Mouse (Mus musculus): ENCODE results near the gene Setdb2. TPM values are rescaled to one million over a fixed set of nuclear protein-coding genes. Genes with fewer than 3 reads are reported as not detected.

Gene Setdb2
- total and polyA plus RNA-seq, 3 experiments = 6.8 to 53.7 (median 31.5) TPM

DNA sequence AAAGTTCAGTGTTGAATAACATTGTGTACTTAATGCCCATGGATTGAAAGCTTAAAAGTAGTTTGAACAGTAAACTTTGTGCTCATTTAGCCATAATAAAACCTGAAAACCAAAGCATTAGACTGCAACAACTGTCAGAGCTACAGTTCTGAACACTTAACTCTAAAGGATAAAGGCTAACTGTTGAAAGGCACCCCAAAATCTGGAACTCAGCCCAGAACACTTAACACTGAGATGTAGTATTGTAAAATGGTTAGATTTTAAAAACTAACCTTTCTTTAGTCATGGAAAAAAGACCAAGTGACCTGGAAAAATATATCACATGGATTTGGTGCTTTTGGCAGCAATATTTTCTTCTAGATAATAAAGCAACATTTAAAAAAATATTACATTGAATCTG is 7.3 kb upstream of the Setdb2 start:
- Histone ChIP-seq H3K27me3 (ENCODE audit: insufficient read depth, low read length) (no peaks in the 10 kb centered on the region), H3K4me1 (ENCODE audit: insufficient read depth, low read depth, low read length) (no peaks in the 10 kb centered on the region), H3K36me3 (replicated peaks) (peaks cover 22% of the 10 kb centered on the region), H3K4me3 (ENCODE audit: low read depth, low read length) (no peak overlapping the region), H3K9me3 (replicated peaks) (peaks cover 5% of the 10 kb centered on the region)
- TF ChIP-seq GATA1 (IDR thresholded peaks at IDR 0.05; ENCODE audit: borderline replicate concordance, low read length) (no peak), GATA2 (IDR thresholded peaks at IDR 0.05; ENCODE audit: borderline replicate concordance, low read depth, low read length) (no peak), TAL1 (conservative IDR thresholded peaks at IDR 0.05; ENCODE audit: low read depth, low read length) (no peak), POLR2AphosphoS5 (IDR thresholded peaks at IDR 0.05; ENCODE audit: insufficient replicate concordance, low read depth, low read length) (no peak), CTCF (IDR thresholded peaks at IDR 0.05; ENCODE audit: low read depth, low read length) (no peak)
- ATAC-seq (ENCODE audit: extremely low read depth, insufficient number of reproducible peaks, low FRiP score, poor library complexity, severe bottlenecking) = no peak
- no peak for DNase-seq (ENCODE audit: low spot score)

DNA sequence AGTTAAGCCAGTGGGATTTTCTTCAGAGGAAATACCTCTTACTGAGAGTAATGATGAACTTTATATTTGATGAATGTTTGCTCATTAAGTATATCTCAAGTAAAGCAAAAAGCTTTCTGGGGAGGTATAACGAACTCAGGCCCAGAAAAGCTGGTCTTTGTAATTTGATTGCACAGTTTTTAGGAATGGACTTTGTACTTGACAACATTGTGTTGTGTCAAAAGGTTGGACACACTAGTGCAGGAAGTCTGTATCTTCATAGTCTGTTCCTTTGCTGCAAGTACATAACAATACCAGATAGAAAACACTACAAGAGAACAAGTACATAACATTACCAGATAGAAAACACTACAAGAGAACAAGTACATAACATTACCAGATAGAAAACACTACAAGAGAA is 4.7 kb upstream of the Setdb2 start:
- H3K9me3 ChIP-seq (replicated peaks) = peaks cover 5% of the 10 kb centered on the region
- peaks cover 4% of the 10 kb centered on the region; the same call in 1 of the 2 replicates for H3K4me1 ChIP-seq (ENCODE audit: insufficient read depth, low read depth, low read length)
- ATAC-seq (ENCODE audit: extremely low read depth, insufficient number of reproducible peaks, low FRiP score, poor library complexity, severe bottlenecking) (no peak), DNase-seq (ENCODE audit: low spot score) (no peak)
- peaks cover 22% of the 10 kb centered on the region for H3K36me3 ChIP-seq (replicated peaks)
- TF ChIP-seq POLR2AphosphoS5 (IDR thresholded peaks at IDR 0.05; ENCODE audit: insufficient replicate concordance, low read depth, low read length) (no peak), GATA1 (IDR thresholded peaks at IDR 0.05; ENCODE audit: borderline replicate concordance, low read length) (no peak), CTCF (IDR thresholded peaks at IDR 0.05; ENCODE audit: low read depth, low read length) (no peak), GATA2 (IDR thresholded peaks at IDR 0.05; ENCODE audit: borderline replicate concordance, low read depth, low read length) (no peak), TAL1 (conservative IDR thresholded peaks at IDR 0.05; ENCODE audit: low read depth, low read length) (no peak)
- H3K4me3 ChIP-seq (ENCODE audit: low read depth, low read length) = no peak overlapping the region
- no peaks in the 10 kb centered on the region for H3K27me3 ChIP-seq (ENCODE audit: insufficient read depth, low read length)

DNA sequence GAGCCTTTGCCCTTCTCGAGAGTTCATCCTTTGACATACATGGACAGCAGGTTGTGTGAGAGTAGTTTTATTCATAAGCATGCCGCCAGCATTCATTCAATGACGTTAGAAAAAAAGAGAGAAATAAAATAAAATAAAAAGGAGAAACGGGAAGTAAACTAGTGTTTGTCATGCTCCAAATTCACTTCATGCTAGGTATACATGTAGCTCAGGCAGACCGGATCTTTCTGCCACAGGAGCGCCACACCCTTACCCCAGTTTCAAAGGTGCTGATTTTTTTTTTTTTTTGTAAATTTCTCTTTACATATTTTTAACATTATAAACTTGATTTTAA is 755 bp upstream of the Setdb2 start:
- peak overlapping the region; percentile 86 for H3K4me3 ChIP-seq (ENCODE audit: low read depth, low read length)
- DNase-seq (ENCODE audit: low spot score) (peak; percentile 9), ATAC-seq (ENCODE audit: extremely low read depth, insufficient number of reproducible peaks, low FRiP score, poor library complexity, severe bottlenecking) (no peak)
- no peaks in the 10 kb centered on the region for H3K27me3 ChIP-seq (ENCODE audit: insufficient read depth, low read length)
- TF ChIP-seq POLR2AphosphoS5 (IDR thresholded peaks at IDR 0.05; ENCODE audit: insufficient replicate concordance, low read depth, low read length) (no peak), GATA2 (IDR thresholded peaks at IDR 0.05; ENCODE audit: borderline replicate concordance, low read depth, low read length) (no peak), TAL1 (conservative IDR thresholded peaks at IDR 0.05; ENCODE audit: low read depth, low read length) (no peak), CTCF (IDR thresholded peaks at IDR 0.05; ENCODE audit: low read depth, low read length) (no peak), GATA1 (IDR thresholded peaks at IDR 0.05; ENCODE audit: borderline replicate concordance, low read length) (no peak)
- H3K36me3 ChIP-seq (replicated peaks) = peaks cover 11% of the 10 kb centered on the region
- peaks cover 16% of the 10 kb centered on the region for H3K4me1 ChIP-seq (ENCODE audit: insufficient read depth, low read depth, low read length)
- H3K9me3 ChIP-seq (replicated peaks) = no peaks in the 10 kb centered on the region

DNA sequence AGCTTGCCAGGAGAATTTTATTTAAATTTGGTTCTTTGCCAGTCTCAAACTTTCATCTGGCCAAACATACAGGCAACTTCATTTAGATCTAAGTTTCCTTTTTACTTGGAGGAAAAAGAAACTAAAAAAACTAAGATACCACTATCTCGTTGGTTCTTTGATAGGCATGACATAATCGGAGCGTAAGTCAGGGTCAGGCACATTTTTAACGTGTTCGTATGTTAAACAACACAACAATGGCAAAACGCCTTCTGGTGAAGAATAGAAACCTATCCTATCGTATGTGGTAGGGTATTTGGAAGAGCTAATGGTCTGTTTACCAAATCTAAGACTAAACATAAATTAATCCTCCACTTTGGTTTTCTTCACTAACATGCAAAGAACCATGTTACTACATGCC is 645 bp downstream of the Setdb2 start:
- DNase-seq (ENCODE audit: low spot score) = no peak
- H3K27me3 ChIP-seq (ENCODE audit: insufficient read depth, low read length) = no peaks in the 10 kb centered on the region
- TF ChIP-seq GATA1 (IDR thresholded peaks at IDR 0.05; ENCODE audit: borderline replicate concordance, low read length) (no peak), GATA2 (IDR thresholded peaks at IDR 0.05; ENCODE audit: borderline replicate concordance, low read depth, low read length) (no peak), POLR2AphosphoS5 (IDR thresholded peaks at IDR 0.05; ENCODE audit: insufficient replicate concordance, low read depth, low read length) (no peak)
- H3K36me3 ChIP-seq (replicated peaks) = peaks cover 15% of the 10 kb centered on the region
- no peak for ATAC-seq (ENCODE audit: extremely low read depth, insufficient number of reproducible peaks, low FRiP score, poor library complexity, severe bottlenecking)
- peaks cover 16% of the 10 kb centered on the region for H3K4me1 ChIP-seq (ENCODE audit: insufficient read depth, low read depth, low read length)
- no peaks in the 10 kb centered on the region for H3K9me3 ChIP-seq (replicated peaks)
- peak overlapping the region; percentile 86 for H3K4me3 ChIP-seq (ENCODE audit: low read depth, low read length)

DNA sequence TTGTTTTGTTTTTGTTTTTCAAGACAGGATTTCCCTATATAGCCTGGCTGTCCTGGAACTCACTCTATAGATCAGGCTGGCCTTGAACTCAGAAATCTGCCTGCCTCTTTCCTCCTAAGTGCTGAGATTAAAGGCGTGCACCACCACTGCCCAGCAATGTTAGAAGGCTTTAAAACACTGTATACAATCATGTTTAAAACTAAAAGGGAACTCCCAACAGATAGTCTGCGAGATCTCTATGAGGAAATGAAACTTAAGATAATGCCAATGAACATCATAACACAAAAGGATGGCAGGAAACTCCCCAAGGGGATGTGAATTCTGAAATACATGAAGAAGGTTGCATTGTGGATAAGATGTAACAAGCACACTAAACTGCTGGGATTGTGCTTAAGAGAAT is 2.2 kb downstream of the Setdb2 start:
- no peaks in the 10 kb centered on the region for H3K27me3 ChIP-seq (ENCODE audit: insufficient read depth, low read length)

DNA sequence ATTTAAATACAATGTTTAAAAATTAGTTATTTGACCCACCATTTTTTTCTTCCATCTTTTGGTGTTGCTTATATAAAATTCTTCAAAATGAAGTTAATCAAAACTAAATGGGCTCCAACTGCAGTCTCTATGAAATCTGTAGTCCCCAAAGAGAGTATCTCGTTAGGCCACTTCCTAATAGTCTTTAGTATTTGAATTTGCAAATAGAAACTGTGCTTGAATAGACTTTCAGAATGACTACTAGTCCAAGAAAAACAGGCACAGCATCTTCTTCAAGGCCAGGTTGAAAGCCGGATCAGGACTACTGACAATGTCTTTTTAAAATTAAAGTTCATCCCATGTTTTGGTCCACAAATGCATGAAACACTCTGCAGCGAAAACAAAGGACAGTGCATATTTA is 3.3 kb downstream of the Setdb2 start:
- peaks cover 13% of the 10 kb centered on the region for H3K4me1 ChIP-seq (ENCODE audit: insufficient read depth, low read depth, low read length)
- TF ChIP-seq GATA2 (IDR thresholded peaks at IDR 0.05; ENCODE audit: borderline replicate concordance, low read depth, low read length) (no peak), TAL1 (conservative IDR thresholded peaks at IDR 0.05; ENCODE audit: low read depth, low read length) (no peak), POLR2AphosphoS5 (IDR thresholded peaks at IDR 0.05; ENCODE audit: insufficient replicate concordance, low read depth, low read length) (no peak), GATA1 (IDR thresholded peaks at IDR 0.05; ENCODE audit: borderline replicate concordance, low read length) (no peak), CTCF (IDR thresholded peaks at IDR 0.05; ENCODE audit: low read depth, low read length) (no peak)
- H3K27me3 ChIP-seq (ENCODE audit: insufficient read depth, low read length) = no peaks in the 10 kb centered on the region
- DNase-seq (ENCODE audit: low spot score) = no peak
- no peak for ATAC-seq (ENCODE audit: extremely low read depth, insufficient number of reproducible peaks, low FRiP score, poor library complexity, severe bottlenecking)
- no peak overlapping the region for H3K4me3 ChIP-seq (ENCODE audit: low read depth, low read length)
- H3K9me3 ChIP-seq (replicated peaks) = no peaks in the 10 kb centered on the region
- peaks cover 15% of the 10 kb centered on the region for H3K36me3 ChIP-seq (replicated peaks)

More for the DNA sequence above, 2.2 kb downstream of the Setdb2 start:
- no peak for ATAC-seq (ENCODE audit: extremely low read depth, insufficient number of reproducible peaks, low FRiP score, poor library complexity, severe bottlenecking)
- DNase-seq (ENCODE audit: low spot score) = no peak
- Histone ChIP-seq H3K9me3 (replicated peaks) (no peaks in the 10 kb centered on the region), H3K4me1 (ENCODE audit: insufficient read depth, low read depth, low read length) (peaks cover 16% of the 10 kb centered on the region), H3K4me3 (ENCODE audit: low read depth, low read length) (no peak overlapping the region), H3K36me3 (replicated peaks) (peaks cover 17% of the 10 kb centered on the region)
- TF ChIP-seq GATA1 (IDR thresholded peaks at IDR 0.05; ENCODE audit: borderline replicate concordance, low read length) (no peak), TAL1 (conservative IDR thresholded peaks at IDR 0.05; ENCODE audit: low read depth, low read length) (no peak), POLR2AphosphoS5 (IDR thresholded peaks at IDR 0.05; ENCODE audit: insufficient replicate concordance, low read depth, low read length) (no peak), CTCF (IDR thresholded peaks at IDR 0.05; ENCODE audit: low read depth, low read length) (no peak), GATA2 (IDR thresholded peaks at IDR 0.05; ENCODE audit: borderline replicate concordance, low read depth, low read length) (no peak)

Data from G1E (cell line).